Mouse (Mus musculus) ovary, postnatal 36 days (tissue): ENCODE measurements around the gene Shisa6.
A peak's percentile ranks its signal among the peaks of the same experiment; 100 is the strongest.

Experiments used
- DNase-seq: peaks from one replicate; pipeline ENCODE4 v3.0.0; 2022; ENCODE audit warnings: low spot score, mixed read lengths

Gene Shisa6

DNA sequence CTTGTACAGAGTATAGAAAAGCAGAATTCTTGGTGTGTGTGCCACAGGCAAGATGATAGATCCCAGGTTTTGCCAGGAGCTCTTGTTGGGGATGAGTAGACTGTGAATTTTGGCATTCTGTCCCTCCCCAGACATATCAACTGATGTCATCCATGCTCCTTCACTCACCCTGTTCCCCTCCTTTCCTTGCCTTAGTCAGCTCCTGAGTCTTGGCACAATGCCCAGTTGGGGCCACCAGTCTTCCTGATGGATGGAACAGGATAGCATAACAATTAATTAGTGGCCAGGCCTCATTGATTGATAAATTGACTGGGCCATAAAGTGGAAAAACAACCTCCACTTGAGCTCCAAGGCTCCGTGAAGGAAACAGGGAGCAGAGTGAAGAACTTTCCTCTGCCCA, 292.9 kb downstream of the Shisa6 start:
- DNase-seq, result no peak

DNA sequence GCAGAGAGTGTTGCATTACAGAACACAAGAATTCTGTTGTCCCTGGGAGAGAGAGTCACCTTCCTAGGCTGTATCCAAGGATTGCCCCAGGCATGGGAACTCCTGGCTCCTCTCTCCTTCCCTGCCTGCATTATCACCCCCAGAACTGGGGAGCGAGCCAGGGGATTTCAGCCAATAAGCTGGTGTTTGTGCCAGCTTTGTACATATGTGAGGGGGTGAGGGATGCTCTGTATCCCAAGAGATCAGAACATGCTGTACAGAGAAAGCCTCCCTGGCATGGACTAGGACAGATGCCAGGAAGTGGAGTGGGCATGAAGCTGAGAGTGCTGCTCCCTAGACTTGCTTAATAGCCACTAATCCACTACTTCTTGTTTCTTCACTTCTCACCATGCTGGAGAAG, 303.6 kb downstream of the Shisa6 start:
- no peak for DNase-seq

DNA sequence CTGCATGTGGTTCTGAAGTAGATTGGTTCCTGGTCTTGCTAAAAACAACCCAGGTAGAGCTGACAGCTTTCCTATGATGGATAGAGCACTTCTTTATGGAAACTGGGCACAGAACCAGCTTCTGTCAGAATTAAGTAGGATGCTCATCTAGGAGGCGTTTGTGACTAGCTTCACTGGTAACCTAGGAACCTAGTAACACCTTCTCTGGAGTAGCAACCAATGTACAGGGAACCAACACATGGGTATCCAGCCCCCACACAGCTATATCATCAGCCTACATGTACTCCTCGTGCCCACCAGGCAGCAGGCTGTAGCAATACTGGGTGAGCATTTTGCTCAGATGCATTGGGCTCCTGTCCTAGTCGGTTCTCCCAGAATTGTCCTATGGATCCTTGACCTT, 307.3 kb downstream of the Shisa6 start:
- no peak for DNase-seq

DNA sequence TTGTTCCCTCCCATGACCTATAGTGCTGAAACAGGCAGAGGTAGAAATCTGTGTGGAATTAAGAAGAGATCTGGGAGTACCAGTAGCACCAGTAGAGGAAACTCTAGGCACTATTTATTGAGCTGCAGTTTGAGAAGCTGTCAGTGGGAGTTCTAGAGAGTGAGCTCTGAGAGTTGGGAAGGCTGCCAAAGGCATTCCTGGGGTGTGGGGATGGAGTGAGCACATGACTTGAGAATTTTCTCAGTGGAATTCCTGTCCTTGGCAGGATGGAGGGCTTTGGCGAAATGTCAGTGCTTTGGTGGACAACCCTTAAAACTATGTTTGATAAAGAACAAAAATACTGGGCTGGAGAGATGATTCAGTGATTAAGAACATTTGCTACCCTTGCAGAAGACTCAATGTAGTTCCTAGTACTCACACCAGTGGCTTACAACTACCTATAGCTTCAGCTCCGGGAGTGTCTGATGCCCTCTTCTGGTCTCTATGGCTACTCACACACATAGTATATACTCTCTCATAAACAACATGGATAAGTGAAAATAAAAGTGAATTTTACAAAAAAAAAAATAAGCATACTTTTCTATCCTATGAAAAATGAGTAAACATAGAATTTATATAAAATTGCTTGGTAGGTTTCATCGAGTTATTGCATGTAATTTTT, 337.0 kb downstream of the Shisa6 start:
- peak; percentile 43 for DNase-seq

DNA sequence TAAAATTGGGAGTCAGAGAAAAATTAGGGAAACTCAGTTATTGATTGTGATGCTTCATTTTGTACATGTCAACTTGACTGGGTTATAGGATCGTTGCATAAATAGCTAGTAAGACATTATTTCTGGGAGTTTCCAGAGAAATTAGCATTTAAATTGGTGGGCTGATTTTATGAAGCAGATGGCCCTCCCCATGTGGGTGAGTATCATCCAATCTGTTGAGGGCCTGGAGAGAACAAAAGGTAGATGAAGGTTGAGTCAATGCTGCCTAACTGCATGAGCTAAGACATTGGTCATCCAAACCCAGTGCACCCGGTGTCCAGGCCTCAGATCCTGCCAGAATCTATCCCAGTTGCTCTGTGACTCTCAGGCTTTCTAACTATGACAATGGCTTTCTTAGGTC, 337.6 kb downstream of the Shisa6 start:
- no peak for DNase-seq

DNA sequence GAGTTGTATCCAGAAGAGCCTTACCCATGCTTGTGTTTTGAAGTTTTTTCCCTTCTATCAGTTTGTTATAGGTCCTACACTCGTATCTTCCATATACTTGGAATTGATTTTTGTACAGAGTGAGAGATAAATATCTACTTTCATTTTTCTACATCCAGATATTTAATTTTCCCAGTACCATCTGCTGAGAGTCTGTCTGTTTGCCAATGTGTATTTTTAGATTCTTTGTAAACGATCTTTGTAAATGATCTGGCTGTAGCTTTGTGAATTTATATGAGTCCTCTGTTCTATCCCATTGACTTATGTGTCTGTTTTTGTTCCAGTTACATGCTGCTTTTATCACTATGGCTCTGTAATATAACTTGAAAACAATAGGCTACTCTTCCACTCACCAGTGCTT, 348.0 kb downstream of the Shisa6 start:
- DNase-seq, result no peak

DNA sequence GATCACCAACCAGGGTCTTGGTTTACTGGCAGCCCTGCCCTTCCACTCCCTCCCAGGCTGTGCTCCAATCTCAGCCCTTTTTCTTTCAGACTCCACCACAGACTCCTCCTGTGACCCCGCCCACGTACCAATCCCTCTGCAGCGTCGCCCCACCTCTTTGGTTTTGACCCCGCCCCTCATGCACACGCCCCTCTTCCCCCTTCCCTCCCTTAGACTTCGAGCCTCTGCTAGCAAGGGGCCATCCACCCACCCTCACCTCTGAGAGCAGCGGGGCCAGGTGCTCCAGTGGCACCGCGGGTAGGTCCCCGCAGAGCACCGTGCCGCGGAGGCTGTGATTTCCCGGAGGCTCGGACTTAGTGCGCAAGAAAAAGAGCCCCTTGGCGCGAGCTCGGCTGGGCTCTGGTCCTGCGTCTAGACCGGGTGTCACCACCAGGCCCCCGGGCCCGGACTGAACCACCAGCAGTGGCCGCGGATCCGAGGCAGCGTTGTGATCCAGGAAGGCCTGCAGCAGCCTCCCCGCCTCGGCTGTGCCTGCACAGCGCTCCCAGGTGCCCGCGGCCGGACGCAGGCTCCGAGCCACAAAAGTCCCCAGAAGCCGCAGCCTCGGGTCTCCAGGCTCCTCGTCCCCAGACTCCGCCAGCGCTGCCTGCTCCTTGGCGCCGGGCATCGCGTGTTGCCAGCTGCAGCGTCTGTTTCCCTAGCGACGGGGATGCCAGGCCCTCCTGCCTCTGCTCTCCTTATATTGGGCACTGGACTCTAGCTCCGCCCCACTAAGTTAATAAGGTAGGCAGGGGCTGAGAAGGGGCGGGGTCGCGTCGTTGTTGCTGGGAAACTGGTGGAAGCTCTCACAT, 357.7 kb downstream of the Shisa6 start, which contains the start of gene Dnah9:
Dnah9 (minus strand) TSS at position 751 of the 851 bp plus-strand sequence.
- DNase-seq, result peak; percentile 84

DNA sequence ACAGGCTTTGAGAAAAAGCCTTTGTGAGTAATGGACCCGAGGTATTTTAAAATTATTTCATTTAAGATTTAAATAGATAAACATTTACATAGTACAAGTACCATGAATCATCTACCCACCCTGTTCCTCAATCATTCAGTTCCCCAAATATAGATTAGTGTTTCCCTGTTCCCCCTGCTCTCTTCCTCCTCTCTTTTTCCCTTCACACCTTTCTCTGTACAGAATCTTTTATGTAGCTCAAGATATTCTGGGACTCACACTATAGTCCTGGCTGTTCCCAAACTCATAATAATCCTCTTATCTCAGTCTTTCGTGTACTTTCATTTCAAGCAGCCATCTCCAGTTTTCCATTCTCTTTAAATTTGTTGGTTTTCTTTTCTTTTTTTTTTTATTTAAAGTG, 361.7 kb downstream of the Shisa6 start:
- DNase-seq, result no peak
